Mouse (Mus musculus) common myeloid progenitor, adult 5-6 weeks (primary cell): ENCODE data around the gene Nav2. TPM values are rescaled to one million over a fixed set of nuclear protein-coding genes. Genes with fewer than 3 reads are reported as not detected.

Experiments
- ATAC-seq: replicated peaks from 2 replicates; pipeline ENCODE4 v1.8.0; 2016; ENCODE audit warnings: low read depth, mild to moderate bottlenecking, moderate TSS enrichment, inconsistent platforms; ENCODE audit not compliant: poor library complexity, severe bottlenecking
- total RNA-seq: library from RNA; stranded (forward); fragments of 200-1000, 187-1606 nt; gene quantifications from 2 replicates; pipeline ENCODE4 v1.2.3, GENCODE M21; 2017

Nav2 gene
- total RNA-seq, 1 experiment from 2014 or later, result 7.8 TPM

GRCm38 (mm10) chr7:49183696-49184095 is 275.2 kb downstream of the Nav2 start:
- no peak for ATAC-seq

- no peak for ATAC-seq
Measured at GRCm38 (mm10) chr7:49185991-49186390, 277.5 kb downstream of the Nav2 start.

GRCm38 (mm10) chr7:49189364-49189763 is 280.8 kb downstream of the Nav2 start:
- no peak for ATAC-seq

GRCm38 (mm10) chr7:49190231-49190985 is 281.9 kb downstream of the Nav2 start:
- ATAC-seq, result peak; percentile 60

GRCm38 (mm10) chr7:49191081-49191678 is 282.7 kb downstream of the Nav2 start:
- ATAC-seq, result no peak

GRCm38 (mm10) chr7:49192061-49192695 is 283.7 kb downstream of the Nav2 start:
- no peak for ATAC-seq

GRCm38 (mm10) chr7:49195711-49196147 is 287.2 kb downstream of the Nav2 start:
- ATAC-seq, result no peak

GRCm38 (mm10) chr7:49199366-49199765 is 290.9 kb downstream of the Nav2 start:
- ATAC-seq, result no peak

GRCm38 (mm10) chr7:49200270-49200669 is 291.8 kb downstream of the Nav2 start:
- ATAC-seq, result no peak

GRCm38 (mm10) chr7:49202971-49203370 is 294.5 kb downstream of the Nav2 start:
- peak; percentile 67 for ATAC-seq

GRCm38 (mm10) chr7:49204856-49205255 is 296.3 kb downstream of the Nav2 start:
- no peak for ATAC-seq

GRCm38 (mm10) chr7:49205551-49205950 is 297.0 kb downstream of the Nav2 start:
- no peak for ATAC-seq

GRCm38 (mm10) chr7:49206775-49207676 is 298.5 kb downstream of the Nav2 start:
- no peak for ATAC-seq

GRCm38 (mm10) chr7:49209526-49209925 is 301.0 kb downstream of the Nav2 start:
- ATAC-seq, result no peak

GRCm38 (mm10) chr7:49210721-49211120 is 302.2 kb downstream of the Nav2 start:
- no peak for ATAC-seq

GRCm38 (mm10) chr7:49213011-49213410 is 304.5 kb downstream of the Nav2 start:
- no peak for ATAC-seq

GRCm38 (mm10) chr7:49217786-49218185 is 309.3 kb downstream of the Nav2 start:
- ATAC-seq, result no peak

- ATAC-seq, result no peak
Measured at GRCm38 (mm10) chr7:49225741-49226140, 317.2 kb downstream of the Nav2 start.

GRCm38 (mm10) chr7:49232969-49233368 is 324.5 kb downstream of the Nav2 start:
- ATAC-seq, result no peak

GRCm38 (mm10) chr7:49234288-49234687 is 325.8 kb downstream of the Nav2 start:
- no peak for ATAC-seq
